In genomic region chr3:123009417-123009816, GRCm38 (mm10) we compare ENCODE assay signal across 22 mouse cellular contexts. TPM values are rescaled to one million over a fixed set of nuclear protein-coding genes. Genes with fewer than 3 reads are reported as not detected.
DNase-seq lines count a peak whose midpoint lies in the region; ATAC-seq and TF ChIP-seq lines count a peak whose summit lies in the region.
"Had no signal": no experiment of that assay in that cellular context is flagged by ENCODE, and none has a peak within 500 bp of the region (broad histone marks: within the 10 kb centered on the region; RNA-seq: fewer than 3 reads in every experiment).

No protein-coding gene starts in this region.

- H3K4me1 ChIP-seq in heart, embryonic 13.5 days = no peaks in the 10 kb centered on the region
- H3K4me1 ChIP-seq: embryonic facial prominence, embryonic 12.5 days; forebrain, embryonic 15.5 days; hindbrain, embryonic 13.5 days; stomach, embryonic 15.5 days had no signal

- H3K27me3 ChIP-seq in heart, embryonic 13.5 days (replicated peaks) = no peaks in the 10 kb centered on the region
- H3K27me3 ChIP-seq: embryonic facial prominence, embryonic 12.5 days; forebrain, embryonic 15.5 days; hindbrain, embryonic 13.5 days; stomach, embryonic 15.5 days had no signal

- H3K27ac ChIP-seq in heart, embryonic 13.5 days (replicated peaks) = 0 out of 2 replicates have a peak overlapping the region, but pooled peaks have one; percentile 20
- H3K27ac ChIP-seq in layer of hippocampus, adult 2 months = peak overlapping the region; percentile 14; the same call in 1 of the 2 replicates
- H3K27ac ChIP-seq: embryonic facial prominence, embryonic 12.5 days; forebrain, embryonic 15.5 days; hindbrain, embryonic 13.5 days; stomach, embryonic 15.5 days had no signal

- H3K4me3 ChIP-seq in heart, embryonic 13.5 days = no peak overlapping the region
- H3K4me3 ChIP-seq in layer of hippocampus, adult 2 months = no peak overlapping the region
- H3K4me3 ChIP-seq: embryonic facial prominence, embryonic 12.5 days; forebrain, embryonic 15.5 days; hindbrain, embryonic 13.5 days; stomach, embryonic 15.5 days had no signal

- WGBS in heart, embryonic 13.5 days = 54% methylated on average over 6 of the region's 6 CpGs

- no peak for TF ChIP-seq CTCF in layer of hippocampus, adult 2 months (conservative IDR thresholded peaks at IDR 0.05)

- no peak overlapping the region for H3K9ac ChIP-seq in heart, embryonic 13.5 days
- H3K9ac ChIP-seq: embryonic facial prominence, embryonic 12.5 days; forebrain, embryonic 15.5 days; hindbrain, embryonic 13.5 days; stomach, embryonic 15.5 days had no signal

- H3K36me3 ChIP-seq in heart, embryonic 13.5 days = peaks cover 48% of the 10 kb centered on the region
- H3K36me3 ChIP-seq: embryonic facial prominence, embryonic 12.5 days; forebrain, embryonic 15.5 days; hindbrain, embryonic 13.5 days; stomach, embryonic 15.5 days had no signal

- no peak overlapping the region for H3K4me2 ChIP-seq in heart, embryonic 13.5 days
- H3K4me2 ChIP-seq: embryonic facial prominence, embryonic 12.5 days; forebrain, embryonic 15.5 days; hindbrain, embryonic 13.5 days; stomach, embryonic 15.5 days had no signal

- no peaks in the 10 kb centered on the region for H3K9me3 ChIP-seq in heart, embryonic 13.5 days
- H3K9me3 ChIP-seq: embryonic facial prominence, embryonic 12.5 days; forebrain, embryonic 15.5 days; hindbrain, embryonic 13.5 days; stomach, embryonic 15.5 days had no signal

- no peak for ATAC-seq in heart, embryonic 13.5 days (ENCODE audit: extremely low read depth, insufficient number of reproducible peaks, low FRiP score, low TSS enrichment)
- ATAC-seq in megakaryocyte, adult 5-6 weeks (ENCODE audit: poor library complexity, severe bottlenecking) = no peak
- ATAC-seq: forebrain, embryonic 15.5 days had no signal

- DNase-seq in heart, adult 9 months (ENCODE audit: low spot score in 2 of 2) = no peak
- DNase-seq in layer of hippocampus, adult 2 months (ENCODE audit: low spot score in 2 of 2) = no peak
- no peak for DNase-seq in layer of hippocampus, postnatal 25 days (ENCODE audit: extremely low spot score in 1 of 2, low spot score in 1 of 2)
- DNase-seq in embryo, embryonic 9.5 days (ENCODE audit: extremely low spot score) = peak; percentile 12
- no peak for DNase-seq in frontal cortex, postnatal 25 days (ENCODE audit: low spot score in 2 of 2)
- DNase-seq: adrenal gland, postnatal 10 days; cerebellum, adult 8-10 months; cerebellum, postnatal 36 days; gastrocnemius, postnatal 14 days; heart, postnatal 10 days; lung, postnatal 4 days; right cerebral cortex, postnatal 4 days; thymus, postnatal 25 days had no signal

RNA-seq across cellular contexts. Expression of gene Usp53, which starts 25.1 kb away (rescaled TPM):
- 6.6 and 8.2 TPM in 2 replicates for polyA plus RNA-seq in heart, embryonic 13.5 days (2015; fragmentation: Nextera tagmentation; extraction: Ambion mirVana)
- total RNA-seq in layer of hippocampus, adult 2 months (2021) = 10 to 100 TPM; 27.3 to 29.1 TPM
- total RNA-seq in layer of hippocampus, postnatal 25 days (2021) = 10 to 100 TPM; 22.4 to 25.4 TPM
- total RNA-seq in megakaryocyte, adult 5-6 weeks (2015) = 4.8 and 6.0 TPM in 2 replicates
- total RNA-seq in megakaryocyte, adult 5-6 weeks (2017) = 5.6 and 8.4 TPM in 2 replicates

RNA-seq across cellular contexts. Expression of gene Myoz2, which starts 25.4 kb away (rescaled TPM):
- 166 and 204 TPM in 2 replicates for polyA plus RNA-seq in heart, embryonic 13.5 days (2015; fragmentation: Nextera tagmentation; extraction: Ambion mirVana)
- total RNA-seq in layer of hippocampus, adult 2 months (2021) = under 1 TPM in 1 of 2 experiments, not detected in 1; 0.74 TPM
- under 1 TPM in 1 of 2 experiments, not detected in 1; 0.30 TPM for total RNA-seq in layer of hippocampus, postnatal 25 days (2021)
- not detected in 2 replicates for total RNA-seq in megakaryocyte, adult 5-6 weeks (2015)
- total RNA-seq in megakaryocyte, adult 5-6 weeks (2017) = not detected in 2 replicates
- total RNA-seq: layer of hippocampus, postnatal 14 days had no signal
- polyA plus RNA-seq: forebrain, embryonic 15.5 days; liver, adult 2 months; midbrain, postnatal 0 days had no signal
